Mouse (Mus musculus): ENCODE data around the gene Figla.
"Not testable (repeated sequence)": the region's sequence is repeated elsewhere in the genome, so short reads cannot be mapped to it uniquely, and the experiment has no call there.

DNA sequence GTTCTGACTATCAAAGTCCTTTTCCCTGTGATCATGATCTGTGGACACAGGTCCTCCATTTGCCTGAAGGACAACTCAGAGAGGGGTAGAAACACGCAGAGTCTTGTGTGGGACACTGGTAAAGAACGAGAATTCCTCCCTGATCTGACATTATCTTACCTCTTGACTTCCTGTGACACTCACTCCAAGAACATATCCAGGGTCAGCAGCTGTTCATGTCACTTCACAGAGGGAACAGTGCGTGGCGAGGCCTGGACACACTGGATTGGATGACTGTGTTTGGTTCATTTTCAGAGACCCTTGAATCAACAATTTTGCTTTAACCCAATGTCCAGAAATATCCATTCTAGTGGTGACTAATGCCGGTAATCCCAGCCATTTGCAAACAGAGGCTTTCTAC lies 26.4 kb upstream of the Figla start:
- TF ChIP-seq TAL1, GATA1 (IDR thresholded peaks at IDR 0.05; ENCODE audit: low read length): not testable (repeated sequence)

All from erythroblast, embryonic 14.5 days (primary cell).